Mouse (Mus musculus): ENCODE measurements around the gene Tspan14. TPM values are rescaled to one million over a fixed set of nuclear protein-coding genes. Genes with fewer than 3 reads are reported as not detected.
A peak's percentile ranks its signal among the peaks of the same experiment; 100 is the strongest.

Gene Tspan14
- total RNA-seq, 2 experiments from 2014 or later = 16.3 to 16.8 TPM

GRCm38 (mm10) chr14:40928897-40929296 lies 37.7 kb downstream of the Tspan14 start:
- intact Hi-C loops (cut with DNase I; ENCODE audit: low total_unique reads) = no loop called here
- no peak for DNase-seq

GRCm38 (mm10) chr14:40927041-40927440 lies 39.6 kb downstream of the Tspan14 start:
- DNase-seq = no peak
- intact Hi-C loops (cut with DNase I; ENCODE audit: low total_unique reads) = no loop called here

- intact Hi-C loops (cut with DNase I; ENCODE audit: low total_unique reads) = no loop called here
- no peak for DNase-seq
Observed at GRCm38 (mm10) chr14:40924378-40925113, 42.1 kb downstream of the Tspan14 start.

GRCm38 (mm10) chr14:40921241-40921640 lies 45.4 kb downstream of the Tspan14 start:
- intact Hi-C loops (cut with DNase I; ENCODE audit: low total_unique reads) = no loop called here
- DNase-seq = no peak

- no peak for DNase-seq
- intact Hi-C loops (cut with DNase I; ENCODE audit: low total_unique reads) = loop anchor here (5.0 kb wide), 1 partner anchor 118 kb away; no protein-coding TSS in a partner anchor
Observed at GRCm38 (mm10) chr14:40919521-40919920, 47.1 kb downstream of the Tspan14 start.

GRCm38 (mm10) chr14:40918477-40918876 lies 48.1 kb downstream of the Tspan14 start:
- intact Hi-C loops (cut with DNase I; ENCODE audit: low total_unique reads) = loop anchor here (5.0 kb wide), 1 partner anchor 119 kb away; no protein-coding TSS in a partner anchor
- DNase-seq = no peak

- DNase-seq = peak; percentile 85
Observed at GRCm38 (mm10) chr14:40917632-40918031, 49.0 kb downstream of the Tspan14 start.

GRCm38 (mm10) chr14:40916667-40917066 lies 49.9 kb downstream of the Tspan14 start:
- no peak for DNase-seq

More at GRCm38 (mm10) chr14:40917632-40918031, 49.0 kb downstream of the Tspan14 start:
- intact Hi-C loops (cut with DNase I; ENCODE audit: low total_unique reads) = loop anchor here (2.0 to 5.0 kb wide), 2 partner anchors 57 to 120 kb away; no protein-coding TSS in a partner anchor

GRCm38 (mm10) chr14:40915838-40916237 lies 50.8 kb downstream of the Tspan14 start:
- DNase-seq = no peak
- intact Hi-C loops (cut with DNase I; ENCODE audit: low total_unique reads) = loop anchor here (2.0 to 5.0 kb wide), 2 partner anchors 59 to 121 kb away; no protein-coding TSS in a partner anchor

More at GRCm38 (mm10) chr14:40916667-40917066, 49.9 kb downstream of the Tspan14 start:
- intact Hi-C loops (cut with DNase I; ENCODE audit: low total_unique reads) = loop anchor here (2.0 to 5.0 kb wide), 2 partner anchors 58 to 121 kb away; no protein-coding TSS in a partner anchor

- DNase-seq = no peak
- intact Hi-C loops (cut with DNase I; ENCODE audit: low total_unique reads) = loop anchor here (5.0 kb wide), 1 partner anchor 123 kb away; no protein-coding TSS in a partner anchor
Observed at GRCm38 (mm10) chr14:40914701-40915100, 51.9 kb downstream of the Tspan14 start.

GRCm38 (mm10) chr14:40913709-40914108 lies 52.9 kb downstream of the Tspan14 start:
- DNase-seq = no peak
- intact Hi-C loops (cut with DNase I; ENCODE audit: low total_unique reads) = no loop called here

- intact Hi-C loops (cut with DNase I; ENCODE audit: low total_unique reads) = no loop called here
- no peak for DNase-seq
Observed at GRCm38 (mm10) chr14:40911529-40911928, 55.1 kb downstream of the Tspan14 start.

- DNase-seq = no peak
- intact Hi-C loops (cut with DNase I; ENCODE audit: low total_unique reads) = no loop called here
Observed at GRCm38 (mm10) chr14:40908763-40909162, 57.8 kb downstream of the Tspan14 start.

- intact Hi-C loops (cut with DNase I; ENCODE audit: low total_unique reads) = no loop called here
- no peak for DNase-seq
Observed at GRCm38 (mm10) chr14:40906770-40907169, 59.8 kb downstream of the Tspan14 start.

- DNase-seq = no peak
- intact Hi-C loops (cut with DNase I; ENCODE audit: low total_unique reads) = no loop called here
Observed at GRCm38 (mm10) chr14:40905813-40906212, 60.8 kb downstream of the Tspan14 start.

- intact Hi-C loops (cut with DNase I; ENCODE audit: low total_unique reads) = no loop called here
- DNase-seq = no peak
Observed at GRCm38 (mm10) chr14:40902307-40903055, 64.1 kb downstream of the Tspan14 start.

- intact Hi-C loops (cut with DNase I; ENCODE audit: low total_unique reads) = no loop called here
- DNase-seq = no peak
Observed at GRCm38 (mm10) chr14:40900267-40900666, 66.3 kb downstream of the Tspan14 start.

GRCm38 (mm10) chr14:40897916-40898315 lies 68.7 kb downstream of the Tspan14 start:
- DNase-seq = no peak
- intact Hi-C loops (cut with DNase I; ENCODE audit: low total_unique reads) = no loop called here

GRCm38 (mm10) chr14:40895681-40896080 lies 70.9 kb downstream of the Tspan14 start:
- no peak for DNase-seq
- intact Hi-C loops (cut with DNase I; ENCODE audit: low total_unique reads) = no loop called here

- DNase-seq = peak; percentile 81
- intact Hi-C loops (cut with DNase I; ENCODE audit: low total_unique reads) = no loop called here
Observed at GRCm38 (mm10) chr14:40894576-40895247, 71.9 kb downstream of the Tspan14 start.
